Mouse (Mus musculus) small intestine, adult 2 months (tissue): ENCODE data around the gene Sp2.

Source experiments
- CTCF ChIP-seq: fragments of 200-500 bp; IDR thresholded peaks from 2 replicates; pipeline ENCODE4 v1.5.1; 2012; ENCODE audit warnings: low read depth, mild to moderate bottlenecking, control low read depth, inconsistent platforms, low read length, moderate library complexity, mixed read lengths; ENCODE audit not compliant: insufficient replicate concordance, insufficient read length; ENCODE audit errors: extremely low read depth
- POLR2A ChIP-seq: fragments of 200-500 bp; IDR thresholded peaks from 2 replicates; pipeline ENCODE4 v1.6.1; 2012; ENCODE audit warnings: low read depth, mild to moderate bottlenecking, control low read depth, inconsistent platforms, low read length, moderate library complexity

GRCm38 (mm10) chr11:96977606-96978400 is 5.0 kb downstream of the Sp2 start:
- TF ChIP-seq POLR2A (peak; percentile 65; the same call in 1 of the 2 replicates), CTCF (no peak)
